Mouse (Mus musculus) stomach, embryonic 16.5 days (tissue): ENCODE measurements around the gene Kcne1. TPM values are rescaled to one million over a fixed set of nuclear protein-coding genes. Genes with fewer than 3 reads are reported as not detected.

Experiments used
- ATAC-seq: fragments of 200-750 bp; cut with Nextera tagmentation; 2 replicates; pipeline ENCODE4 v1.8.0; 2017; ENCODE audit warnings: moderate number of reproducible peaks, moderate TSS enrichment; ENCODE audit not compliant: insufficient read depth, low FRiP score
- H3K27ac ChIP-seq: fragments of 300-500 bp; sonication (generic); 2 replicates; pipeline ENCODE4 v1.5.1; 2014; ENCODE audit warnings: low read length
- H3K27me3 ChIP-seq: fragments of 300-500 bp; sonication (generic); 2 replicates; pipeline ENCODE4 v1.6.1; 2014; ENCODE audit warnings: low read length, control low read depth, mixed read lengths; ENCODE audit not compliant: control insufficient read depth, insufficient read depth
- H3K36me3 ChIP-seq: fragments of 300-500 bp; sonication (generic); 2 replicates; pipeline ENCODE4 v1.6.1; 2014; ENCODE audit warnings: low read length; ENCODE audit not compliant: control insufficient read depth, insufficient read depth
- H3K4me1 ChIP-seq: fragments of 300-500 bp; sonication (generic); 2 replicates; pipeline ENCODE4 v1.6.1; 2014; ENCODE audit warnings: low read length, control low read depth, mixed read lengths; ENCODE audit not compliant: control insufficient read depth, insufficient read depth
- H3K4me2 ChIP-seq: fragments of 300-500 bp; sonication (generic); 2 replicates; pipeline ENCODE4 v1.6.1; 2014; ENCODE audit warnings: low read depth, low read length, mixed read lengths
- H3K4me3 ChIP-seq: fragments of 300-500 bp; sonication (generic); replicated peaks from 2 replicates; pipeline ENCODE4 v1.5.1; 2014; ENCODE audit warnings: mild to moderate bottlenecking, low read length
- H3K9ac ChIP-seq: fragments of 300-500 bp; sonication (generic); 2 replicates; pipeline ENCODE4 v1.6.1; 2014; ENCODE audit warnings: low read length
- H3K9me3 ChIP-seq: fragments of 300-500 bp; sonication (generic); replicated peaks from 2 replicates; pipeline ENCODE4 v1.6.1; 2016; ENCODE audit warnings: low read length, control low read depth; ENCODE audit not compliant: control insufficient read depth
- WGBS: fragments of 180-500 bp; shearing (Covaris S2); extraction: QIAGEN DNeasy Blood & Tissue Kit; methylation state at CpG from one replicate; pipeline ENCODE4 v1.1.7; 2014; 5-methylcytosine and 5-hydroxymethylcytosine counted together
- polyA plus RNA-seq: library from polyadenylated mRNA; unstranded; fragments of >200 nt; fragmentation: Nextera tagmentation; extraction: Ambion mirVana; gene quantifications from 2 replicates; pipeline ENCODE4 v1.2.1, GENCODE M21; 2015

The Kcne1 gene
- polyA plus RNA-seq, 1 experiment from 2014 or later: 0.92 TPM

DNA sequence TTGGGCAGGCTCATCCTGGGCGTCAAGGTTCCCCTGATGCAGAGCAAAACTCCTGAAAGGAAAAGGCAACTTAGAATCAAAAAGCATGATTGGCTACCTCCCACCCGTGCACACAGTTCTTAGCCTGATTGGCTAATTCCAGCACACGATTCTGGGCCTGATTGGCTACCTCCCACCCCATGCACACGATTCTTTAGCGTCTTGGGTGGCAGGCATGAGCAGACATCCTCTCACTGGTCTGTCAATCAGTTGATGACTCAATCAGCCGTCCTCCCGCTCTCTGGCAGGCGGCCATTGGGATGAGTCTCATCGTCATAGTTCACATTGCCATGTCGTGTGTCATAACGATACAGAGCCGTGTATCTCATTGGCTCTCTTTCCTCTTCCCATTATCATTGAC lies 10.3 kb downstream of the Kcne1 start:
- Histone ChIP-seq H3K4me3 (no peak overlapping the region), H3K4me1 (no peaks in the 10 kb centered on the region), H3K27ac (no peak overlapping the region), H3K36me3 (no peaks in the 10 kb centered on the region), H3K9me3 (no peaks in the 10 kb centered on the region), H3K4me2 (no peak overlapping the region), H3K27me3 (no peaks in the 10 kb centered on the region), H3K9ac (no peak overlapping the region)
- ATAC-seq: no peak
- WGBS: 75% methylated on average over 12 of the region's 12 CpGs

- Histone ChIP-seq H3K4me2 (no peak overlapping the region), H3K9ac (no peak overlapping the region), H3K36me3 (no peaks in the 10 kb centered on the region), H3K4me3 (no peak overlapping the region), H3K9me3 (no peaks in the 10 kb centered on the region), H3K27me3 (no peaks in the 10 kb centered on the region), H3K27ac (no peak overlapping the region), H3K4me1 (no peaks in the 10 kb centered on the region)
- peak; percentile 47; the same call in 1 of the 2 replicates for ATAC-seq
- 74% methylated on average over 13 of the region's 13 CpGs for WGBS
These were observed 12.9 kb downstream of the Kcne1 start for GRCm38 (mm10) chr16:92346297-92346916.

DNA sequence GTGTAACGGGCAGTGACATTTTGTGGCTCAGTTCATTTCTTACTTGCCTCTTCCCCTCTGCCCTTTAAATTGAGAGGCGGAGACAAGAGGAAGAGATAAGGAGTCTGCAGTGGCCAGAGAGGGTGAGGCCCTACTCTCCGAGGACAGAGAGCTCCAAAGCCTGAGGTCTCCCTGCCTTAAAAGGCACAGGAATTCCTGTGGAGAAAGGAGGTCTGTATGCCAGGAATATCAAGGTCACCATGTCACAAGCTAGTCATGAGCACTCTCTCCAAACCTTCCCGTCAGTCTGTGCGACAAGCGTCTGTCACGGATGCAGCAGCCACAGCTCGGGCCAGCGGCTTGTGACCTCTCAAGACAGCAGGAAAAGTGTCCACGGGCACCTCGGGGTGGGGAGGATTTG lies 14.1 kb downstream of the Kcne1 start:
- Histone ChIP-seq H3K4me3 (no peak overlapping the region), H3K4me1 (no peaks in the 10 kb centered on the region), H3K27ac (no peak overlapping the region), H3K27me3 (no peaks in the 10 kb centered on the region), H3K9me3 (no peaks in the 10 kb centered on the region), H3K9ac (no peak overlapping the region), H3K36me3 (no peaks in the 10 kb centered on the region), H3K4me2 (no peak overlapping the region)
- 42% methylated on average over 11 of the region's 11 CpGs for WGBS
- ATAC-seq: no peak

DNA sequence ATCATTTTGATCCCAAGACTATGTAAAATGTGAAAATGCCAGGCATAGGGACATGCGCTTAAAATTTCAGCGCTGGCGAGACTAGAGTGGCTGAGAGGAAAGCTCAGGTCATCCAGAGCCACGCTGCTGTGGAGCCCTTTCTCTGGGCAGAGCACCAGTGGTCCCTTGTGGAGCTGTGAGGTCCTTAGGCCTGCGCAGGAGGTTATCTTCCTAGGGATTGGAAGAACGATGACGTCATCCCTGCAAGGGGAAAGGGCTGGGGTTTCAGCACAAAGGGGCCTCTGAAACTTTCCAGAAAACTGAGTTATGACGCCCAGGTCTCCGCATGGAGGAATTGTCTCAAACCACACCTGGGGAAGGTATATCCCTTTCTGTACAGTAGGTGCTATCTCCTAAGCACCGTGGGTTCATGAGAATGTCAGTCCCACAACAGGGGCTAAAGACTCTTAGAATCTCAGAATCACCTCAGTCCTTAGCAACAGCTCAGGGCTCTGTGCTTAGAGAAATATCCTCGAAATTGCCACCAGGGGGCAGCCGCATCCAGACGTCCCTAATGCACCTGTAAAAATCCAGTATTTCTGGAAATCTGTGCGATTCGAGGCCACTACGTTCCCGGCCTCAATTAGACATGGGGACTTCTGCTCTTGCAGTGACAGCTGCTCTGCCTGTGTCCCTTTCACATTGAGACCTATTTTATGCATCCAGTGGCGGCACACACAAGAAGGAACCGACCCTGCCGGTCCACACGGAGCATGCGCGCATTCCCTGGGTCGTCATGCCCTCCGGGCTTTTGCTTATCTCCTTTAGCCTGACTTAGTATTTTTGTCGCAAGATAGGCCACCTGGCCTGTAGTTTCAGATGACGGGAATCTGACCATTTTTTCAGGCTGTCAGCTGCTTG lies 18.4 kb downstream of the Kcne1 start:
- Histone ChIP-seq H3K9ac (no peak overlapping the region), H3K27ac (no peak overlapping the region), H3K4me2 (peak overlapping the region; percentile 44), H3K36me3 (no peaks in the 10 kb centered on the region), H3K9me3 (no peaks in the 10 kb centered on the region), H3K27me3 (no peaks in the 10 kb centered on the region), H3K4me1 (no peaks in the 10 kb centered on the region), H3K4me3 (peak overlapping the region; percentile 36)
- peak; percentile 70 for ATAC-seq
- 22% methylated on average over 27 of the region's 27 CpGs for WGBS

DNA sequence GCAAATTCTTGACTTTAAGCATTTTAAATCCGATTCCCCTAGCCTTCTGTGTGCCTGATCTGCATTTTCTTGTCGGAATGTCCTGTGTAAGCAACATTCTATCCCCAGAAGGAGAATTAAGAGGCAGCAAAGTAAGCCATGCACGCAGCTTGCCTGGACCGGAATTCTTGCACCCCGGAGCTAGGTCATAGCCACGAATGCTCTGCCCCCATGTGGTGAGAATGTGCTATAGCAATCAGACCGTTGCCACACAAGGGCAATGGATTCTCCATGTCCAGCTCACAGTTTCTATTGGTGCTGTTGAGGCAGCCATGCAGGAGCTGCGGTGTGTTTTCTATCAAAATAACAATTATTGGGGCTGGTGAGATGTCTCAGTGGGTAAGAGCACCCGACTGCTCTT lies 23.0 kb downstream of the Kcne1 start:
- peak; percentile 63; the same call in 1 of the 2 replicates for ATAC-seq
- WGBS: 5% methylated on average over 9 of the region's 9 CpGs
- H3K9me3 ChIP-seq: no peaks in the 10 kb centered on the region

GRCm38 (mm10) chr16:92334600-92334999 lies 24.7 kb downstream of the Kcne1 start:
- ATAC-seq: no peak
- Histone ChIP-seq H3K4me1 (no peaks in the 10 kb centered on the region), H3K27ac (no peak overlapping the region), H3K4me3 (no peak overlapping the region), H3K9me3 (no peaks in the 10 kb centered on the region), H3K27me3 (no peaks in the 10 kb centered on the region), H3K36me3 (no peaks in the 10 kb centered on the region), H3K9ac (no peak overlapping the region), H3K4me2 (no peak overlapping the region)
- WGBS: 59% methylated on average over 9 of the region's 9 CpGs

More for the DNA sequence above, 23.0 kb downstream of the Kcne1 start:
- Histone ChIP-seq H3K27ac (no peak overlapping the region), H3K27me3 (no peaks in the 10 kb centered on the region), H3K36me3 (no peaks in the 10 kb centered on the region), H3K4me1 (no peaks in the 10 kb centered on the region), H3K9ac (peak overlapping the region; percentile 39; the same call in 1 of the 2 replicates), H3K4me3 (no peak overlapping the region), H3K4me2 (peak overlapping the region; percentile 37)

DNA sequence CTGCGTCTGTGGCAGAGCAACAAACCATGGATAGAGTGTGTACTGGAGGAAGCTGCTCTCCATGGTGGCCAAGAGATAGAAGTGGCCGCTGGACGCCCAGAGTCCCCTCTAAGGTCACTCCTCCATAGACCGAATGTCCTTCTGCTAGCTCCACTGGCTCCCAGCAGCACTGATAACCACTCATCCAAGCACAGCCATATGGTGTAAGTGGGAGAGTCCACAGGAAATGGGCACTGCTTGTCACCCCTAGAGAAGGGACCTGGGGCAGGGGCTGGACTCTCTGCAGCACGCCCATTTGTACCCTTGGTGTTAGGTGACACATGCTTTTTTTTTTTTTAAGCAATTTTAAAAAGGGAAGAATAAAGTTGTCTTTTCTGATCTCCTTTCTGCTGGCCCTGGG lies 28.3 kb downstream of the Kcne1 start:
- Histone ChIP-seq H3K27ac (no peak overlapping the region), H3K4me1 (no peaks in the 10 kb centered on the region), H3K9me3 (no peaks in the 10 kb centered on the region), H3K4me3 (no peak overlapping the region), H3K27me3 (no peaks in the 10 kb centered on the region), H3K9ac (no peak overlapping the region), H3K4me2 (no peak overlapping the region), H3K36me3 (no peaks in the 10 kb centered on the region)
- ATAC-seq: no peak
- 77% methylated on average over 5 of the region's 5 CpGs for WGBS

- H3K36me3 ChIP-seq: no peaks in the 10 kb centered on the region
- ATAC-seq: no peak
- H3K27me3 ChIP-seq: no peaks in the 10 kb centered on the region
- WGBS: 85% methylated on average over 10 of the region's 10 CpGs
- H3K4me2 ChIP-seq: no peak overlapping the region
- H3K27ac ChIP-seq: no peak overlapping the region
- no peak overlapping the region for H3K4me3 ChIP-seq
- H3K4me1 ChIP-seq: no peaks in the 10 kb centered on the region
- H3K9me3 ChIP-seq: no peaks in the 10 kb centered on the region
- no peak overlapping the region for H3K9ac ChIP-seq
These were observed 31.4 kb downstream of the Kcne1 start for GRCm38 (mm10) chr16:92327911-92328310.

- Histone ChIP-seq H3K27ac (no peak overlapping the region), H3K4me2 (no peak overlapping the region), H3K9me3 (no peaks in the 10 kb centered on the region), H3K9ac (no peak overlapping the region), H3K4me1 (no peaks in the 10 kb centered on the region), H3K36me3 (no peaks in the 10 kb centered on the region), H3K27me3 (no peaks in the 10 kb centered on the region), H3K4me3 (no peak overlapping the region)
- ATAC-seq: no peak
- 57% methylated on average over 1 of the region's 1 CpGs for WGBS
These were observed 34.2 kb downstream of the Kcne1 start for GRCm38 (mm10) chr16:92325062-92325406.
